9 mouse cellular contexts compared by ENCODE assay signal in the genomic region with DNA sequence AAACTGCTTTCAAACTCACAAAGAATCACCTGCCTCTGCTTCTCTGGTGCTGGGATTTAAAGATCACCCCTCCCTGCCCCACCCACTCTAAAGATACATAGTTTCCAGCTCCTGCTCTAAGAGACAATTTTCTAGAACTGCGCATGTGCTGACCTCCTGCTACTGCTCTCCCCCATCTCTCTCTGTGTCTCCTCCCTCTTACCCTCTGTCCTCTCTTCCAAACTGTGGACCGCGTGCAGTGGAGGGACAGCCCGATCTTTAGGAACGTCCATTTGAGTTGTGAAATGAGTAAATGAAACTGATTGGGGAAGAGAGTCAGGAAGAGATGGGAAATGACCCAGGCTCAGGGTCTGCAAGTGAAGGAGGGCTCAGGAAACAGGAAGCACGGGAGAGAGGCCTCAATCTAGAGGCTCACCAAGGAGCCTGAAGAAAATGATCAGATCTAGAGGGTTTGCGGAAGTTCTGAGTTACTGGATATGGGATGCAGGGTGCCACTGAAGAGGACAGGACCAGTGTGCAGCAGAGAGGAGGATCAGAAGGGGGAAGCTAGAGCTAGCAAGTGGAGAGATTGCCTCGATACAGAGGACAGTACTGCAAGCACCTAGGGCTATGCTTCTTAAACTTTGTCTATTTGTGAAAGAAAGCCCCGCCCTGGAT. TPM values are rescaled to one million over a fixed set of nuclear protein-coding genes. Genes with fewer than 3 reads are reported as not detected.
DNase-seq lines count a peak whose midpoint lies in the region; ATAC-seq and TF ChIP-seq lines count a peak whose summit lies in the region.
"Had no signal": no experiment of that assay in that cellular context is flagged by ENCODE, and none has a peak within 500 bp of the region (broad histone marks: within the 10 kb centered on the region; RNA-seq: fewer than 3 reads in every experiment).

No protein-coding gene starts in this region.

- peaks cover 70% of the 10 kb centered on the region for H3K79me2 ChIP-seq in C2C12 (ENCODE audit: control insufficient read depth, insufficient read depth)

- no peak for TF ChIP-seq EP300 in liver, embryonic 14.5 days (IDR thresholded peaks at IDR 0.05; ENCODE audit: low read depth)

- H3K36me3 ChIP-seq in heart, embryonic 11.5 days (ENCODE audit: control insufficient read depth, insufficient read depth, low read length): no peaks in the 10 kb centered on the region
- H3K36me3 ChIP-seq in C2C12 (ENCODE audit: control insufficient read depth, insufficient read depth): peaks cover 6% of the 10 kb centered on the region
- H3K36me3 ChIP-seq in liver, embryonic 14.5 days (replicated peaks; ENCODE audit: control insufficient read depth, insufficient read depth, low read depth): no peaks in the 10 kb centered on the region

- DNase-seq in heart, postnatal 10 days: no peak
- peak in 2 of 3 experiments; percentile 42 to 60 for DNase-seq in liver, embryonic 14.5 days (ENCODE audit: low read depth in 3 of 3, low spot score in 3 of 3)
- DNase-seq in right cerebral cortex, adult 2 months (ENCODE audit: low spot score in 2 of 2): no peak
- DNase-seq in thymus, postnatal 4 days: no peak
- no peak for DNase-seq in layer of hippocampus, postnatal 36 days

- intact Hi-C loops in heart, postnatal 10 days (cut with DNase I): no loop called here

- peak overlapping the region; percentile 0; the same call in 1 of the 2 replicates for H3K9ac ChIP-seq in heart, embryonic 11.5 days (ENCODE audit: low read depth, low read length)
- peak overlapping the region; percentile 60 for H3K9ac ChIP-seq in liver, embryonic 14.5 days (replicated peaks)

- peak overlapping the region; percentile 49 for H3ac ChIP-seq in C2C12 (ENCODE audit: control insufficient read depth, insufficient read length, low read depth)

- no peaks in the 10 kb centered on the region for H3K27me3 ChIP-seq in heart, embryonic 11.5 days (ENCODE audit: control insufficient read depth, insufficient read depth, low read length)
- H3K27me3 ChIP-seq in C2C12 (ENCODE audit: control insufficient read depth, insufficient read depth, insufficient read length): no peaks in the 10 kb centered on the region
- H3K27me3 ChIP-seq in liver, embryonic 14.5 days (ENCODE audit: control insufficient read depth, insufficient read depth, low read length): no peaks in the 10 kb centered on the region

- H3K79me3 ChIP-seq in C2C12 (ENCODE audit: low read depth): peaks cover 45% of the 10 kb centered on the region

- H3K4me2 ChIP-seq in heart, embryonic 11.5 days: peak overlapping the region; percentile 97
- H3K4me2 ChIP-seq in liver, embryonic 14.5 days (ENCODE audit: low read depth): peak overlapping the region; percentile 89

- WGBS in heart, embryonic 11.5 days (ENCODE audit: insufficient replicate concordance): 51% methylated on average over 9 of the region's 9 CpGs
- WGBS in liver, embryonic 14.5 days (ENCODE audit: insufficient replicate concordance): 12% methylated on average over 9 of the region's 9 CpGs

- H3K9me3 ChIP-seq in heart, embryonic 11.5 days (replicated peaks; ENCODE audit: control insufficient read depth, low read length): no peaks in the 10 kb centered on the region
- H3K9me3 ChIP-seq in liver, embryonic 14.5 days (ENCODE audit: control insufficient read depth, low read length): no peaks in the 10 kb centered on the region

- no peak for TF ChIP-seq CTCF in C2C12 (IDR thresholded peaks at IDR 0.05; ENCODE audit: control insufficient read depth, insufficient read depth, insufficient read length)
- TF ChIP-seq CTCF in liver, embryonic 14.5 days (IDR thresholded peaks at IDR 0.05; ENCODE audit: low read depth): no peak

- no peak for ATAC-seq in heart, embryonic 11.5 days (replicated peaks; ENCODE audit: insufficient number of reproducible peaks, low FRiP score, low TSS enrichment)
- peak; percentile 35; the same call in 1 of the 2 replicates for ATAC-seq in erythroid progenitor cell, adult 5-6 weeks (replicated peaks; ENCODE audit: low FRiP score, poor library complexity, severe bottlenecking)
- peak; percentile 18 for ATAC-seq in liver, embryonic 14.5 days (ENCODE audit: insufficient read depth)

- H3K4me3 ChIP-seq in heart, embryonic 11.5 days (ENCODE audit: low read depth, low read length): 0 out of 2 replicates have a peak overlapping the region, but pooled peaks have one; percentile 4
- H3K4me3 ChIP-seq in C2C12 (ENCODE audit: insufficient read depth, poor library complexity, severe bottlenecking): no peak overlapping the region
- peak overlapping the region; percentile 28 to 46 for H3K4me3 ChIP-seq in liver, embryonic 14.5 days (ENCODE audit: insufficient read depth in 1 of 2, low read depth in 2 of 2, low read length in 2 of 2)

- H3K4me1 ChIP-seq in heart, embryonic 11.5 days (ENCODE audit: control insufficient read depth, insufficient read depth, low read length): peaks cover 32% of the 10 kb centered on the region
- peaks cover 60% of the 10 kb centered on the region in 2 experiments for H3K4me1 ChIP-seq in liver, embryonic 14.5 days (replicated peaks; ENCODE audit: control insufficient read depth in 2 of 2, insufficient read depth in 2 of 2, low read length in 1 of 2)

- peak overlapping the region; percentile 54 for H3K27ac ChIP-seq in heart, embryonic 11.5 days (ENCODE audit: low read depth, low read length)
- peak overlapping the region; percentile 88 for H3K27ac ChIP-seq in liver, embryonic 14.5 days

TF ChIP-seq in C2C12, 6 proteins besides CTCF, POLR2A, EP300 and RAD21:
- no peak for TF ChIP-seq CEBPB (IDR thresholded peaks at IDR 0.05; ENCODE audit: low read depth)
- no peak for TF ChIP-seq MYOG (IDR thresholded peaks at IDR 0.05; ENCODE audit: control insufficient read depth, extremely low read depth, insufficient read length)
- TF ChIP-seq MYOD1 (IDR thresholded peaks at IDR 0.05; ENCODE audit: control insufficient read depth, insufficient read length, low read depth): no peak
- no peak for TF ChIP-seq FOSL1 (IDR thresholded peaks at IDR 0.05; ENCODE audit: insufficient read depth, low read length, poor library complexity, severe bottlenecking)

RNA-seq across cellular contexts. Expression of gene Glipr2, which starts 2.5 kb away (rescaled TPM):
- 112 and 136 TPM in 2 replicates for polyA plus RNA-seq in heart, embryonic 11.5 days (2014; fragmentation: Nextera tagmentation; extraction: Ambion mirVana)
- 10 to 100 TPM; 16.4 to 18.1 TPM for total RNA-seq in heart, postnatal 10 days (2021)
- polyA plus RNA-seq in C2C12 (2012; fragmentation: generic; extraction: Trizol): 101 TPM
- 9.6 and 20.2 TPM in 2 replicates for total RNA-seq in erythroid progenitor cell, adult 5-6 weeks (2015; ENCODE audit: low replicate concordance)
- total RNA-seq in erythroid progenitor cell, adult 5-6 weeks (2017; ENCODE audit: low replicate concordance): 10.7 and 16.8 TPM in 2 replicates
- 17.1 and 19.2 TPM in 2 replicates for polyA plus RNA-seq in liver, embryonic 14.5 days (2012; rRNA removed)
- 46.6 and 48.8 TPM in 2 replicates for polyA plus RNA-seq in liver, embryonic 14.5 days (2014; fragmentation: Nextera tagmentation; extraction: Ambion mirVana)
- total RNA-seq in layer of hippocampus, postnatal 36 days (2021): 1 to 10 TPM; 2.2 TPM

RNA-seq across cellular contexts. Expression of gene Ccin, which starts 23.6 kb away (rescaled TPM):
- polyA plus RNA-seq in heart, embryonic 11.5 days (2014; fragmentation: Nextera tagmentation; extraction: Ambion mirVana): not detected in 2 replicates
- total RNA-seq in heart, postnatal 10 days (2021): under 1 TPM; 0.12 to 0.22 TPM
- polyA plus RNA-seq in C2C12 (2012; fragmentation: generic; extraction: Trizol): 0.04 TPM
- total RNA-seq in erythroid progenitor cell, adult 5-6 weeks (2015; ENCODE audit: low replicate concordance): not detected in 2 replicates
- total RNA-seq in erythroid progenitor cell, adult 5-6 weeks (2017; ENCODE audit: low replicate concordance): not detected in 2 replicates
- 0.02 TPM in 1 of 2 replicates, not detected in the other for polyA plus RNA-seq in liver, embryonic 14.5 days (2012; rRNA removed)
- polyA plus RNA-seq in liver, embryonic 14.5 days (2014; fragmentation: Nextera tagmentation; extraction: Ambion mirVana): not detected in 2 replicates
- not detected for total RNA-seq in layer of hippocampus, postnatal 36 days (2021)
- polyA plus RNA-seq: lung, embryonic 16.5 days had no signal

RNA-seq across cellular contexts. Expression of gene Clta, which starts 44.6 kb away (rescaled TPM):
- polyA plus RNA-seq in heart, embryonic 11.5 days (2014; fragmentation: Nextera tagmentation; extraction: Ambion mirVana): 157 and 162 TPM in 2 replicates
- 100 to 1,000 TPM; 101 to 104 TPM for total RNA-seq in heart, postnatal 10 days (2021)
- polyA plus RNA-seq in C2C12 (2012; fragmentation: generic; extraction: Trizol): 470 TPM
- total RNA-seq in erythroid progenitor cell, adult 5-6 weeks (2015; ENCODE audit: low replicate concordance): 151 and 166 TPM in 2 replicates
- total RNA-seq in erythroid progenitor cell, adult 5-6 weeks (2017; ENCODE audit: low replicate concordance): 108 and 147 TPM in 2 replicates
- polyA plus RNA-seq in liver, embryonic 14.5 days (2012; rRNA removed): 114 and 173 TPM in 2 replicates
- 121 and 128 TPM in 2 replicates for polyA plus RNA-seq in liver, embryonic 14.5 days (2014; fragmentation: Nextera tagmentation; extraction: Ambion mirVana)
- total RNA-seq in layer of hippocampus, postnatal 36 days (2021): 100 to 1,000 TPM; 280 to 304 TPM

Comparison
In these comparisons a context has a peak if more than half of its experiments do, and no peak if none do; other contexts are left out.
1. DNase-seq: peak in liver, embryonic 14.5 days (2 of 3); none in heart, postnatal 10 days (0 of 2), right cerebral cortex, adult 2 months (0 of 2), thymus, postnatal 4 days (single experiment) and layer of hippocampus, postnatal 36 days (0 of 2).